Mouse (Mus musculus) lung, postnatal 4 days (tissue): ENCODE measurements at regions not wholly inside any gene's neighbourhood (a gene's known extent, or its start where the extent isn't known, plus 50 kb on each side); places are given as distances from the start of the nearest gene placed in this dataset.

Source experiments
- DNase-seq, 2 experiments: peaks; one replicate each; pipeline ENCODE4 v3.0.0; 2021

GRCm38 (mm10) chr13:34800906-34801305 lies 66.3 kb downstream of the Fam50b start:
- DNase-seq, result no peak

- no peak for DNase-seq
Measured at GRCm38 (mm10) chr13:34806532-34807092, 68.5 kb upstream of the Prpf4b start.

- no peak for DNase-seq
Measured at GRCm38 (mm10) chr13:34809536-34809935, 65.6 kb upstream of the Prpf4b start.

GRCm38 (mm10) chr13:34814161-34815056 lies 60.7 kb upstream of the Prpf4b start:
- DNase-seq, result peak; percentile 42 to 77

- no peak for DNase-seq
Measured at GRCm38 (mm10) chr13:34815057-34815410, 60.1 kb upstream of the Prpf4b start.

GRCm38 (mm10) chr13:34818211-34818610 lies 56.9 kb upstream of the Prpf4b start:
- peak in 1 of 2 experiments; percentile 25 for DNase-seq

GRCm38 (mm10) chr13:34820423-34820822 lies 54.7 kb upstream of the Prpf4b start:
- DNase-seq, result no peak

GRCm38 (mm10) chr13:34821946-34822345 lies 53.2 kb upstream of the Prpf4b start:
- no peak for DNase-seq

- DNase-seq, result no peak
Measured at GRCm38 (mm10) chr13:34824157-34824556, 50.9 kb upstream of the Prpf4b start.
